Mouse (Mus musculus): Measurements from ENCODE around the gene Alkbh2.

DNA sequence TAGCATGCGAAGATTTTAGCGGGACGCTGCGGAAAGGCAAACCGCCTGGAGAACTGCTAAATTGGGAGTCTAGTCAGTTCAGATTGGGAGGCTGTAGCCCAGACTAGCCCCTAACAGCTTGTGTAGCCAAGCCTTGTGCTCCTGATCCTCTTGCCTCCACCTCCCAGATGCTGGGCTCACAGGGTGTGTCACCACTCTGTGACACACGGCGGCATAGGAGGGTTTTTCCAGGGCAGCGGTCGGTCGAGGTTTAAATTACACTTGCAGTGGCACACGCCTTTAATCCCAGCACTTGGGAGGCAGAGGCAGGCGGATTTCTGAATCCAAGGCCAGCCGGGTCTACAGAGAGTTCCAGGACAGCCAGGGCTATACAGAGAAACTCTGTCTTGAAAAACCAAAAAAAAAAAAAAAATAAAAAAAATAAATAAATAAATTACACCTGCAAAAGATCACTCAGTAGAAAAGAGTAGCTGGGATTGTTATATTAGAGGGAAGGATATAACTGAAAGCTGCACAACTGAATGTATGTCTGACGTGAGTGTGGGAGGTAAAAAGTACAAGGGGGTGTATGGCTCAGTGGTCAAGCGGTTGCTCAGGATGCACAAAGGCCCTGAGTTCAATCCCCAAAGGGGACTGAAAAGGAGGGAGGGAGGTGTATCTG is 1.7 kb upstream of the Alkbh2 start:
- TF ChIP-seq POLR2A (IDR thresholded peaks at IDR 0.05; ENCODE audit: low read depth, low read length): no peak
- no peak for TF ChIP-seq CTCF (conservative IDR thresholded peaks at IDR 0.05; ENCODE audit: insufficient read depth, insufficient read length, low read depth, low read length)
